ENCODE assay signal across 13 mouse cellular contexts in genomic region chr19:6496462-6497149, GRCm38 (mm10). TPM values are rescaled to one million over a fixed set of nuclear protein-coding genes. Genes with fewer than 3 reads are reported as not detected.
DNase-seq lines count a peak whose midpoint lies in the region; ATAC-seq and TF ChIP-seq lines count a peak whose summit lies in the region.
"Had no signal": no experiment of that assay in that cellular context is flagged by ENCODE, and none has a peak within 500 bp of the region (broad histone marks: within the 10 kb centered on the region; RNA-seq: fewer than 3 reads in every experiment).

No protein-coding gene starts in this region.

- no peak for ATAC-seq in kidney, embryonic 15.5 days (replicated peaks; ENCODE audit: low FRiP score)
- ATAC-seq in forebrain, embryonic 11.5 days (replicated peaks; ENCODE audit: low FRiP score) = 0 out of 2 replicates have a peak, but pooled peaks have one; percentile 17
- ATAC-seq in hindbrain, postnatal 0 days = peak; percentile 8; the same call in 1 of the 2 replicates
- ATAC-seq in midbrain, postnatal 0 days (ENCODE audit: low FRiP score) = peak; percentile 10; the same call in 1 of the 2 replicates

- no peaks in the 10 kb centered on the region for H3K36me3 ChIP-seq in kidney, embryonic 15.5 days
- H3K36me3 ChIP-seq in forebrain, embryonic 11.5 days (ENCODE audit: control insufficient read depth, insufficient read depth, low read length) = no peaks in the 10 kb centered on the region
- H3K36me3 ChIP-seq in hindbrain, postnatal 0 days (ENCODE audit: insufficient read depth, low read length) = no peaks in the 10 kb centered on the region
- peaks cover 2% of the 10 kb centered on the region for H3K36me3 ChIP-seq in midbrain, postnatal 0 days (ENCODE audit: insufficient read depth, low read length)

- peak overlapping the region; percentile 97 for H3K4me2 ChIP-seq in kidney, embryonic 15.5 days
- H3K4me2 ChIP-seq in forebrain, embryonic 11.5 days (ENCODE audit: low read depth, low read length, severe bottlenecking) = peak overlapping the region; percentile 89
- H3K4me2 ChIP-seq in hindbrain, postnatal 0 days (ENCODE audit: low read depth, low read length) = peak overlapping the region; percentile 92
- H3K4me2 ChIP-seq in midbrain, postnatal 0 days (ENCODE audit: low read depth, low read length, poor library complexity, severe bottlenecking) = peak overlapping the region; percentile 95

- H3K9me3 ChIP-seq in kidney, embryonic 15.5 days (replicated peaks) = no peaks in the 10 kb centered on the region
- no peaks in the 10 kb centered on the region for H3K9me3 ChIP-seq in forebrain, embryonic 11.5 days (ENCODE audit: control insufficient read depth, low read length)
- no peaks in the 10 kb centered on the region for H3K9me3 ChIP-seq in hindbrain, postnatal 0 days (ENCODE audit: low read length)
- H3K9me3 ChIP-seq in midbrain, postnatal 0 days (ENCODE audit: low read length) = no peaks in the 10 kb centered on the region

- peaks cover 92% of the 10 kb centered on the region for H3K27me3 ChIP-seq in kidney, embryonic 15.5 days
- peaks cover 5% of the 10 kb centered on the region for H3K27me3 ChIP-seq in forebrain, embryonic 11.5 days (ENCODE audit: control insufficient read depth, insufficient read depth, low read length)
- no peaks in the 10 kb centered on the region for H3K27me3 ChIP-seq in hindbrain, postnatal 0 days (ENCODE audit: insufficient read depth, low read length)
- no peaks in the 10 kb centered on the region for H3K27me3 ChIP-seq in midbrain, postnatal 0 days (ENCODE audit: insufficient read depth, low read length)

- WGBS in kidney, embryonic 15.5 days = 8% methylated on average over 6 of the region's 6 CpGs
- WGBS in forebrain, embryonic 11.5 days = 8% methylated on average over 6 of the region's 6 CpGs
- WGBS in hindbrain, postnatal 0 days = 8% methylated on average over 6 of the region's 6 CpGs
- 7% methylated on average over 6 of the region's 6 CpGs for WGBS in midbrain, postnatal 0 days

- H3K4me3 ChIP-seq in kidney, embryonic 15.5 days (replicated peaks) = peak overlapping the region; percentile 58
- peak overlapping the region; percentile 77 for H3K4me3 ChIP-seq in forebrain, embryonic 11.5 days (ENCODE audit: low read depth, low read length)
- H3K4me3 ChIP-seq in hindbrain, postnatal 0 days (ENCODE audit: low read length) = peak overlapping the region; percentile 60
- peak overlapping the region; percentile 90 for H3K4me3 ChIP-seq in midbrain, postnatal 0 days (ENCODE audit: low read depth, low read length)
- H3K4me3 ChIP-seq: myocyte had no signal

- peaks cover 27% of the 10 kb centered on the region for H3K4me1 ChIP-seq in kidney, embryonic 15.5 days
- H3K4me1 ChIP-seq in forebrain, embryonic 11.5 days (replicated peaks; ENCODE audit: control insufficient read depth, insufficient read depth, low read length) = peaks cover 8% of the 10 kb centered on the region; the same call in 1 of the 2 replicates
- peaks cover 19% of the 10 kb centered on the region; the same call in 1 of the 2 replicates for H3K4me1 ChIP-seq in hindbrain, postnatal 0 days (ENCODE audit: insufficient read depth, low read length)
- peaks cover 17% of the 10 kb centered on the region; the same call in 1 of the 2 replicates for H3K4me1 ChIP-seq in midbrain, postnatal 0 days (ENCODE audit: insufficient read depth, low read length)

- DNase-seq in kidney, postnatal 14 days = no peak
- no peak for DNase-seq in forebrain, embryonic 11.5 days (ENCODE audit: low spot score)
- no peak for DNase-seq in hindbrain, postnatal 0 days (ENCODE audit: low spot score)
- no peak for DNase-seq in midbrain, postnatal 0 days (ENCODE audit: low spot score)
- no peak for DNase-seq in right cerebral cortex, postnatal 10 days (ENCODE audit: low spot score in 2 of 2)
- no peak for DNase-seq in gastrocnemius, postnatal 14 days
- DNase-seq in lung, postnatal 25 days (ENCODE audit: low spot score) = no peak

- intact Hi-C loops in gastrocnemius, postnatal 14 days (cut with DNase I; ENCODE audit: low total_unique reads) = no loop called here

- H3K9ac ChIP-seq in kidney, embryonic 15.5 days = no peak overlapping the region
- peak overlapping the region; percentile 32 for H3K9ac ChIP-seq in forebrain, embryonic 11.5 days (ENCODE audit: low read length)
- H3K9ac ChIP-seq in hindbrain, postnatal 0 days (replicated peaks; ENCODE audit: low read length) = no peak overlapping the region; the same call in 1 of the 2 replicates
- H3K9ac ChIP-seq in midbrain, postnatal 0 days (replicated peaks; ENCODE audit: low read length, poor library complexity, severe bottlenecking) = peak overlapping the region; percentile 99

- H3K27ac ChIP-seq in kidney, embryonic 15.5 days = no peak overlapping the region
- no peak overlapping the region for H3K27ac ChIP-seq in forebrain, embryonic 11.5 days (ENCODE audit: low read depth, low read length)
- peak overlapping the region; percentile 75 for H3K27ac ChIP-seq in hindbrain, postnatal 0 days
- peak overlapping the region; percentile 98 for H3K27ac ChIP-seq in midbrain, postnatal 0 days (ENCODE audit: low read depth, low read length)

- TF ChIP-seq CTCF in hindbrain, postnatal 0 days (IDR thresholded peaks at IDR 0.05; ENCODE audit: low read depth) = no peak
- TF ChIP-seq CTCF in midbrain, postnatal 0 days (IDR thresholded peaks at IDR 0.05) = no peak

RNA-seq across cellular contexts. Expression of gene Slc22a12, which starts 46.2 kb away (rescaled TPM):
- 14.1 and 16.3 TPM in 2 replicates for polyA plus RNA-seq in kidney, embryonic 15.5 days (2015; fragmentation: Nextera tagmentation; extraction: Ambion mirVana)
- polyA plus RNA-seq in forebrain, embryonic 11.5 days (2014; fragmentation: Nextera tagmentation; extraction: Ambion mirVana) = not detected in 2 replicates
- total RNA-seq in hindbrain, postnatal 0 days (2014; rRNA removed) = 0.21 and 1.2 TPM in 2 replicates
- 0.28 and 0.35 TPM in 2 replicates for polyA plus RNA-seq in hindbrain, postnatal 0 days (2015; fragmentation: Nextera tagmentation; extraction: Ambion mirVana)
- total RNA-seq in midbrain, postnatal 0 days (2014; rRNA removed) = 0.71 TPM in 1 of 2 replicates, not detected in the other
- 0.45 and 0.57 TPM in 2 replicates for polyA plus RNA-seq in midbrain, postnatal 0 days (2015; fragmentation: Nextera tagmentation; extraction: Ambion mirVana)
- not detected for total RNA-seq in gastrocnemius, postnatal 14 days (2021)
- total RNA-seq: gastrocnemius, adult 8-10 months had no signal
- polyA plus RNA-seq: brain, embryonic 14.5 days; lung, embryonic 16.5 days; myocyte; small intestine, adult 2 months had no signal

Comparison
In these comparisons a context has a peak if more than half of its experiments do, and no peak if none do; other contexts are left out.
1. H3K27ac ChIP-seq: peak in hindbrain, postnatal 0 days (single experiment) and midbrain, postnatal 0 days (single experiment); none in kidney, embryonic 15.5 days (single experiment) and forebrain, embryonic 11.5 days (single experiment).
2. H3K9ac ChIP-seq: peak in forebrain, embryonic 11.5 days (single experiment) and midbrain, postnatal 0 days (single experiment); none in kidney, embryonic 15.5 days (single experiment) and hindbrain, postnatal 0 days (single experiment).
3. Peak in every context shown above with its lines, with median percentiles within 50 percentile points of each other: H3K4me2 ChIP-seq and H3K4me3 ChIP-seq.